Mouse (Mus musculus) heart, embryonic 13.5 days (tissue): Measurements from ENCODE around the gene Cep78. TPM values are rescaled to one million over a fixed set of nuclear protein-coding genes. Genes with fewer than 3 reads are reported as not detected.
"Not testable (repeated sequence)": the region's sequence is repeated elsewhere in the genome, so short reads cannot be mapped to it uniquely, and the experiment has no call there.

Experiments
- ATAC-seq: fragments of 200-750 bp; cut with Nextera tagmentation; 2 replicates; pipeline ENCODE4 v1.8.0; 2017; ENCODE audit warnings: moderate TSS enrichment; ENCODE audit not compliant: insufficient number of reproducible peaks, low FRiP score, low TSS enrichment; ENCODE audit errors: extremely low read depth
- H3K27ac ChIP-seq: fragments of 300-500 bp; sonication (generic); replicated peaks from 2 replicates; pipeline ENCODE4 v1.5.1; 2015; ENCODE audit warnings: moderate library complexity, mild to moderate bottlenecking, inconsistent platforms
- H3K27me3 ChIP-seq: fragments of 300-500 bp; sonication (generic); replicated peaks from 2 replicates; pipeline ENCODE4 v1.6.1; 2015; ENCODE audit warnings: mild to moderate bottlenecking, inconsistent platforms
- H3K36me3 ChIP-seq: fragments of 300-500 bp; sonication (generic); 2 replicates; pipeline ENCODE4 v1.6.1; 2015; ENCODE audit warnings: mild to moderate bottlenecking, inconsistent platforms
- H3K4me1 ChIP-seq: fragments of 300-500 bp; sonication (generic); 2 replicates; pipeline ENCODE4 v1.6.1; 2015; ENCODE audit warnings: inconsistent platforms
- H3K4me2 ChIP-seq: fragments of 300-500 bp; sonication (generic); 2 replicates; pipeline ENCODE4 v1.6.1; 2015; ENCODE audit warnings: inconsistent platforms, mild to moderate bottlenecking, moderate library complexity
- H3K4me3 ChIP-seq: fragments of 300-500 bp; sonication (generic); 2 replicates; pipeline ENCODE4 v1.5.1; 2015; ENCODE audit warnings: moderate library complexity, mild to moderate bottlenecking, inconsistent platforms
- H3K9ac ChIP-seq: fragments of 300-500 bp; sonication (generic); 2 replicates; pipeline ENCODE4 v1.6.1; 2015; ENCODE audit warnings: inconsistent platforms, mild to moderate bottlenecking, moderate library complexity
- H3K9me3 ChIP-seq: fragments of 300-500 bp; sonication (generic); 2 replicates; pipeline ENCODE4 v1.6.1; 2016; ENCODE audit warnings: inconsistent platforms
- WGBS: fragments of 180-500 bp; shearing (Covaris S2); methylation state at CpG from one replicate; pipeline ENCODE4 v1.1.7; 2015; ENCODE audit warnings: mixed read lengths; 5-methylcytosine and 5-hydroxymethylcytosine counted together
- polyA plus RNA-seq: library from polyadenylated mRNA; unstranded; fragments of >200 nt; fragmentation: Nextera tagmentation; extraction: Ambion mirVana; gene quantifications from 2 replicates; pipeline ENCODE4 v1.2.1, GENCODE M21; 2015

Gene Cep78
- polyA plus RNA-seq, result 12.9 and 13.4 TPM in 2 replicates

- Histone ChIP-seq H3K36me3 (peaks cover 21% of the 10 kb centered on the region; the same call in 1 of the 2 replicates), H3K4me2 (peak within 1 kb of the TSS; percentile 89), H3K9me3 (no peaks in the 10 kb centered on the region), H3K4me3 (peak within 1 kb of the TSS; percentile 69), H3K27ac (peak within 1 kb of the TSS; percentile 80), H3K4me1 (peaks cover 18% of the 10 kb centered on the region), H3K27me3 (no peaks in the 10 kb centered on the region), H3K9ac (peak within 1 kb of the TSS; percentile 87)
- peak; percentile 84 for ATAC-seq
- WGBS, result under 1% methylated on average over 88 of the region's 88 CpGs
Measured at GRCm38 (mm10) chr19:15984449-15985171, at the start of gene Cep78. Gene Cep78, minus strand, starts transcription at chr19:15984989.

- Histone ChIP-seq H3K9me3 (no peaks in the 10 kb centered on the region), H3K27me3 (no peaks in the 10 kb centered on the region), H3K36me3 (no peaks in the 10 kb centered on the region), H3K9ac (no peak overlapping the region), H3K4me1 (peaks cover 7% of the 10 kb centered on the region), H3K27ac (no peak overlapping the region), H3K4me3 (no peak overlapping the region), H3K4me2 (no peak overlapping the region)
- WGBS, result 85% methylated on average over 4 of the region's 4 CpGs
- ATAC-seq, result no peak
Measured at GRCm38 (mm10) chr19:16031276-16031675, 46.5 kb upstream of the Cep78 start.

- Histone ChIP-seq H3K4me3 (peak overlapping the region; percentile 51), H3K9ac (peak overlapping the region; percentile 67), H3K4me2 (peak overlapping the region; percentile 69)
- H3K9me3 ChIP-seq, H3K36me3 ChIP-seq, H3K27me3 ChIP-seq, H3K27ac ChIP-seq, H3K4me1 ChIP-seq: not testable (repeated sequence)
- peak; percentile 37; the same call in 1 of the 2 replicates for ATAC-seq
- 27% methylated on average over 7 of the region's 9 CpGs for WGBS
Measured at GRCm38 (mm10) chr19:16029253-16029771, 44.5 kb upstream of the Cep78 start.

GRCm38 (mm10) chr19:16028746-16029252 lies 44.0 kb upstream of the Cep78 start:
- 58% methylated on average over 5 of the region's 5 CpGs for WGBS
- peak overlapping the region; percentile 69 for H3K4me2 ChIP-seq
- ATAC-seq, result no peak

GRCm38 (mm10) chr19:16027876-16028670 lies 43.3 kb upstream of the Cep78 start:
- H3K4me3 ChIP-seq, result no peak overlapping the region
- H3K9ac ChIP-seq, result no peak overlapping the region
- no peaks in the 10 kb centered on the region for H3K9me3 ChIP-seq
- H3K27me3 ChIP-seq, result no peaks in the 10 kb centered on the region
- no peak overlapping the region for H3K4me2 ChIP-seq
- no peak overlapping the region for H3K27ac ChIP-seq
- WGBS, result 77% methylated on average over 15 of the region's 15 CpGs
- no peak for ATAC-seq
- peaks cover 7% of the 10 kb centered on the region for H3K4me1 ChIP-seq
- no peaks in the 10 kb centered on the region for H3K36me3 ChIP-seq

More at GRCm38 (mm10) chr19:16028746-16029252, 44.0 kb upstream of the Cep78 start:
- H3K9me3 ChIP-seq, result no peaks in the 10 kb centered on the region
- H3K27me3 ChIP-seq, result no peaks in the 10 kb centered on the region
- H3K4me3 ChIP-seq, result peak overlapping the region; percentile 51
- H3K27ac ChIP-seq, result no peak overlapping the region
- H3K9ac ChIP-seq, result peak overlapping the region; percentile 67
- H3K36me3 ChIP-seq, result no peaks in the 10 kb centered on the region
- H3K4me1 ChIP-seq, result peaks cover 7% of the 10 kb centered on the region

GRCm38 (mm10) chr19:16026276-16026675 lies 41.5 kb upstream of the Cep78 start:
- WGBS, result 89% methylated on average over 5 of the region's 5 CpGs
- Histone ChIP-seq H3K4me2 (no peak overlapping the region), H3K36me3 (no peaks in the 10 kb centered on the region), H3K27ac (no peak overlapping the region), H3K9me3 (no peaks in the 10 kb centered on the region), H3K4me1 (peaks cover 7% of the 10 kb centered on the region), H3K9ac (no peak overlapping the region), H3K4me3 (no peak overlapping the region), H3K27me3 (no peaks in the 10 kb centered on the region)
- no peak for ATAC-seq

GRCm38 (mm10) chr19:16022178-16022577 lies 37.4 kb upstream of the Cep78 start:
- Histone ChIP-seq H3K9ac (no peak overlapping the region), H3K4me2 (no peak overlapping the region), H3K36me3 (no peaks in the 10 kb centered on the region), H3K9me3 (no peaks in the 10 kb centered on the region), H3K4me1 (no peaks in the 10 kb centered on the region), H3K27ac (no peak overlapping the region), H3K4me3 (no peak overlapping the region), H3K27me3 (no peaks in the 10 kb centered on the region)
- no peak for ATAC-seq
- 75% methylated on average over 10 of the region's 10 CpGs for WGBS

GRCm38 (mm10) chr19:16016171-16016570 lies 31.4 kb upstream of the Cep78 start:
- no peak for ATAC-seq
- Histone ChIP-seq H3K4me2 (no peak overlapping the region), H3K36me3 (no peaks in the 10 kb centered on the region), H3K4me1 (no peaks in the 10 kb centered on the region), H3K9ac (no peak overlapping the region), H3K27ac (no peak overlapping the region), H3K4me3 (no peak overlapping the region), H3K27me3 (no peaks in the 10 kb centered on the region), H3K9me3 (no peaks in the 10 kb centered on the region)
- WGBS, result 60% methylated on average over 1 of the region's 1 CpGs

GRCm38 (mm10) chr19:16015191-16015968 lies 30.6 kb upstream of the Cep78 start:
- no peaks in the 10 kb centered on the region for H3K27me3 ChIP-seq
- no peak overlapping the region for H3K4me2 ChIP-seq
- no peaks in the 10 kb centered on the region for H3K9me3 ChIP-seq
- H3K4me3 ChIP-seq, result no peak overlapping the region
- no peaks in the 10 kb centered on the region for H3K4me1 ChIP-seq
- ATAC-seq, result no peak
- no peak overlapping the region for H3K27ac ChIP-seq
- WGBS, result 64% methylated on average over 10 of the region's 10 CpGs
- H3K9ac ChIP-seq, result no peak overlapping the region
- no peaks in the 10 kb centered on the region for H3K36me3 ChIP-seq

- no peaks in the 10 kb centered on the region for H3K36me3 ChIP-seq
- no peak for ATAC-seq
- 61% methylated on average over 6 of the region's 6 CpGs for WGBS
- H3K4me3 ChIP-seq, result no peak overlapping the region
- no peaks in the 10 kb centered on the region for H3K9me3 ChIP-seq
- no peaks in the 10 kb centered on the region for H3K4me1 ChIP-seq
- H3K9ac ChIP-seq, result no peak overlapping the region
- no peaks in the 10 kb centered on the region for H3K27me3 ChIP-seq
- H3K27ac ChIP-seq, result no peak overlapping the region
- H3K4me2 ChIP-seq, result no peak overlapping the region
Measured at GRCm38 (mm10) chr19:16009746-16010337, 25.1 kb upstream of the Cep78 start.
